Mouse (Mus musculus) liver, embryonic 14.5 days (tissue): Measurements from ENCODE around the gene Lmntd1.

Experiments used
- CTCF ChIP-seq: IDR thresholded peaks from 2 replicates; pipeline ENCODE4 v1.5.1; 2016; ENCODE audit warnings: antibody characterized with exemption, low read depth, control low read depth
- EP300 ChIP-seq: IDR thresholded peaks from 2 replicates; pipeline ENCODE4 v1.6.1; 2016; ENCODE audit warnings: antibody characterized with exemption, low read depth

DNA sequence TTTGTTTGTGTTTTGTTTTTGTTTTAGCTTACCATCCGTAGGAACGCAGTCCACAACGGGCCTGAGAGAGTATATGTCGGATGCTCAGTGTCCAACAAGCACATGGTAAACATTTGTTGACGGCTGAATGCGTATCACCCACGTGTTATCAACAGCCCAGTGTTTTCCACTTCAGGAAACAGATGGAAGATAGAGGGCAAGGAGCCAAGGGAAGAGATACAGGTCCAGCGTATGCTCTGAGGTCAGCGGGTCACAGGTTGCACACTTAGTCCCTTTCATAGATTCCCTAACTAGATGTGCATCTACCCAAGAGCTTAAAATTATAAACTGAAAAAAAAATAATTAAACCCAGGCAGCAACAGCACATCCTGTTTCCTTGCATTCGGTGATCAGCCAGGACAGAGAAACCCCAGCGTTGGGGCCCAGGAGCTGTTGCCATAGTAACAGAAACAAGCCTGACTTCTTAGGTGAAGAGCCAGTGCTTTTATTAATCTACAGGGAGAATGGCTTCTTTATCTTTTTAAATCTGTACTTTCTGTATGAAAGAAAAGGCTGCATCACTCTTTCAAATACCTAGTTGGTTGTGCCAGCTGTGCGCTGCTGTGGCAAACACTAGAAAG lies 128.0 kb downstream of the Lmntd1 start:
- TF ChIP-seq CTCF (no peak), EP300 (no peak)
